Mouse (Mus musculus): ENCODE results near the gene Foxc2. TPM values are rescaled to one million over a fixed set of nuclear protein-coding genes. Genes with fewer than 3 reads are reported as not detected.
"Not testable (repeated sequence)": the region's sequence is repeated elsewhere in the genome, so short reads cannot be mapped to it uniquely, and the experiment has no call there.

Gene Foxc2
- polyA plus RNA-seq, 1 experiment: 1.4 TPM

DNA sequence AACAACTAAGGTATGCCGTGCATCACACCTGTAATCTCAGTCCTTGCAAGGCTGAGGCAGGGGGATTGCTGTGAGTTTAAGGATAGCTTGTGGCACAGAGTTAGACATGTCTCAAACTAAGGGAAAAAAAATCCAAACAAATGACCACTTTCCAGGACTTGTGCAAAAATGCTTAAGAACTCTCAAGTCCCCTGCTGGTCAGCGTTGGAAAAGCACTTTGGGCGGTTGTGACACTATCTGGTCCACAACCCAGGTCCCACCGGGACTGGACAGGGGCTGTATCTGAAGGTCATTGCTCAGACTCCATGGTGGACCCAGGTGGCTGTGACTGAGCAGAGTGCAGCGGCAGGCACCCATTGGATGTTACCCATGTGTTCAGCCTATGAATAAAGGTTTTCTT, 14.6 kb downstream of the Foxc2 start:
- H3K4me3 ChIP-seq (replicated peaks; ENCODE audit: extremely low read depth, low read depth, low read length): no peak overlapping the region
- peaks cover 4% of the 10 kb centered on the region for H3K4me1 ChIP-seq (ENCODE audit: control insufficient read depth, insufficient read depth, low read length)
- TF ChIP-seq CTCF (IDR thresholded peaks at IDR 0.05; ENCODE audit: insufficient read depth, low read length) (peak; percentile 29; the same call in 1 of the 2 replicates), POLR2A (IDR thresholded peaks at IDR 0.05; ENCODE audit: borderline replicate concordance, extremely low read depth, low read depth, low read length) (no peak)
- WGBS: 38% methylated on average over 5 of the region's 5 CpGs
- no peak for DNase-seq

DNA sequence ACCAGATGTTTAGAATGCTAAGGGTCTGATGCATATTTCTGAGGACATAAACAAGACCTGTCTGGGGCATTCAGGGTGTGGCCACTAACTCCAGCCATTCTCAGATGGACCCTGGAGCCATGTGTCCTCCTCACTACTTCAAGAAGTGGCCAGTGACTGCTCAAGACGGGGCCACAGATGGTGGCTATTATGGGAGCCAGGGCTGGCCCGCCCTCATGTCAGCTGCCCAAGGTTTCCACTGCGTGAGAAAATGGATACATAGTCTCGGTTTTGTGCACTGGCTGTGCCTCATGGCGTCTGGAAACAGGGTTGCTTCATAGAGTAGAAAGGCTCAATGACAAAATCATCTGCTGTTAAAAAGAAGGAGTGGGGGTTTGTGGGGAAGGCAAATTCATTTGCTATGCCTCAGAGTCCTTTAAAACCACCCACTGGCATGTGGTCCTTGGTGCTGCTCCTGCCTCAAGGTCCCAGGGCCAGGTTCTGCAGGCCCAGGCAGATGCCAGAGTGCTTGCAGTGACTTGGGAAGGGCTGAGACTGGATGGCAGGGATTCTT, 17.1 kb downstream of the Foxc2 start:
- 81% methylated on average over 5 of the region's 5 CpGs for WGBS
- DNase-seq: no peak
- no peak for TF ChIP-seq POLR2A (IDR thresholded peaks at IDR 0.05; ENCODE audit: borderline replicate concordance, extremely low read depth, low read depth, low read length)
- TF ChIP-seq CTCF (IDR thresholded peaks at IDR 0.05; ENCODE audit: insufficient read depth, low read length): no peak
- Histone ChIP-seq H3K4me1 (ENCODE audit: control insufficient read depth, insufficient read depth, low read length) (peaks cover 2% of the 10 kb centered on the region), H3K4me3 (replicated peaks; ENCODE audit: extremely low read depth, low read depth, low read length) (no peak overlapping the region)

DNA sequence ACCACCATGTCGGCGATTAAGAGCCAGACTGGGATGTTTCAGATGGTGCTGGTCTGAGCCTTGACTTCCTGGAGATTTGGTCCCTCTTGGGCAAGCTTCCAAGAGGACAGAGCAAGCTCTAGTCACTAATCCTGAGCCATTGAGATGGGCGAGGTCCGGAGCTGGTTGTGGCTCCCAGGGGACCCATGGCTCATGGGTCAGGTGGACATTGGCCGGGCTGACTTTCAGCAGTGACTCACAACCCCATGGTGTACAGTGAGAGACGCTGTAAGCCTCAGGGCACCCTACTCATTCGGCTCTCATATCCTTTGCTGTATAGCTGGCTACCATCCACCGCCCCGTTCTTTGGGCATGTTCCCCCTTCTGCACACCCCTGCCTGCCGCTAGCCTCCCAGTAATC, 18.1 kb downstream of the Foxc2 start:
- Histone ChIP-seq H3K4me3 (replicated peaks; ENCODE audit: extremely low read depth, low read depth, low read length) (no peak overlapping the region), H3K4me1 (ENCODE audit: control insufficient read depth, insufficient read depth, low read length) (no peaks in the 10 kb centered on the region)
- whole genome bisulfite sequencing: 85% methylated on average over 10 of the region's 10 CpGs
- TF ChIP-seq CTCF (IDR thresholded peaks at IDR 0.05; ENCODE audit: insufficient read depth, low read length) (no peak), POLR2A (IDR thresholded peaks at IDR 0.05; ENCODE audit: borderline replicate concordance, extremely low read depth, low read depth, low read length) (no peak)
- no peak for DNase-seq

DNA sequence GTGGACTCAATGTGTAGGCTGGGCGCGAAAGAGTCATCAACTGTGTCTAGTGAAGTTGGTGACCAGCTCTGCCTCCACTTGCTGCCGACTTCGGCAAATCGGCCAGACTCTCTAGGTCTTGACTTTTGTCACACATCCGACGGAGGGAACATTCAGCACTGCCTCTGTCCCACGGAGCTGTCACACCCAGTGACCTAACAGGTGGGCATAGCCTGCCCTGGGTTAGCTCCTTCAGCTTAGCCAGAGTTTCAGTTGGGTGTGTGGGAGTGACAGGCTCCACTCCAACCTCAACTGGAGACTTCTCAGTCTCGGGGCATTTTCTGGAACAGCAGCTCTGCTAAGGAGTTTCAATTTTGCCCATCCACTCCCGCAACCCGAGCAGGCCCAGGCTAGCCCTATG, 18.5 kb downstream of the Foxc2 start:
- WGBS: 87% methylated on average over 11 of the region's 11 CpGs
- no peak for TF ChIP-seq CTCF (IDR thresholded peaks at IDR 0.05; ENCODE audit: insufficient read depth, low read length)
- no peak for TF ChIP-seq POLR2A (IDR thresholded peaks at IDR 0.05; ENCODE audit: borderline replicate concordance, extremely low read depth, low read depth, low read length)
- H3K4me1 ChIP-seq (ENCODE audit: control insufficient read depth, insufficient read depth, low read length): no peaks in the 10 kb centered on the region
- DNase-seq: no peak
- H3K4me3 ChIP-seq (replicated peaks; ENCODE audit: extremely low read depth, low read depth, low read length): no peak overlapping the region

DNA sequence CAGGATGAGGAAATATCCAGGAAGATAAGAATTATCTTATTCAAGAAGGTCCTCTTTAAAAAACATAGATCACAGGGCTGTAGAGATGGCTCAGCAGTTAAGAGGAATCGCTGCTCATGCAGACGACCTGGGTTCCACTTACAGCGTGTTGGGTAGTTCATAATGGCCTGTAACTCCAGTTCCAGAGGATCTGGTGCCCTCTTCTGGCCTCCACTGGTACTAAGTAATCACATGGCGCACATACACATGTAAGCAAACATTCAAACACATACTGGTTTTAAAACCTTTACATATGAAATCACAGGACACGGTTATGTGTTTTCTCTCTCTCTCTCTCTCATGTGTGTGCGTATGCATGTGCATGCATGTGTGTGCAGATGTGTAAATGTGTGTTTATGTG, 20.9 kb downstream of the Foxc2 start:
- Histone ChIP-seq H3K4me1 (ENCODE audit: control insufficient read depth, insufficient read depth, low read length) (no peaks in the 10 kb centered on the region), H3K4me3 (replicated peaks; ENCODE audit: extremely low read depth, low read depth, low read length) (no peak overlapping the region)
- 94% methylated on average over 6 of the region's 6 CpGs for WGBS
- no peak for DNase-seq
- TF ChIP-seq CTCF (IDR thresholded peaks at IDR 0.05; ENCODE audit: insufficient read depth, low read length) (no peak), POLR2A (IDR thresholded peaks at IDR 0.05; ENCODE audit: borderline replicate concordance, extremely low read depth, low read depth, low read length) (no peak)

DNA sequence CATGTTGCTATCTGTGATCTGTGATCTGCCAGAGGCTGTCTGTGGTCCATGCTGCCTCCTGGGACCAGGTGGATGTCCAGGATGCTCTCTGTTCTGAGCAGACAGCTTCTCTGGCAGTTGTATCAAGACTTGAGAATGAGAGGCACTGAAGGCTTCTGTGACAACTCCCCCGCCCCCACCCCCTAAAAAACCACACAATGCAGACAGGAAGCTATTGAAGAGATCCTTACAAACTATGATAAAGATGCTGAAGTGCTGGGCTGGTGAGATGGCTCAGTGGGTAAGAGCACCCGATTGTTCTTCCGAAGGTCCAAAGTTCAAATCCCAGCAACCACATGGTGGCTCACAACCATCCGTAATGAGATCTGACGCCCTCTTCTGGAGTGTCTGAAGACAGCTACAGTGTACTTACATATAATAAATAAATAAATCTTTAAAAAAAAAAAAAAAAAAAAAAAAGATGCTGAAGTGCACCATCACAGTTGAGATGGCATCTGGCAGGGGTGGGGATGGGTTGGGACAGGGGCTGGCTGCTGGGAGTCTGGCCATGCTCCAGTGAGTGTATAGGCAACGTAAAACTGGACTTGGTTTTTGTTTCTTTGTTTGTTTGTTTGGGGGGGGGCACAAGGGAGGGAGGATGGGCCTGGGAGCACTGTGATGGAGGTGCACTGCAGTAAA, 29.6 kb downstream of the Foxc2 start:
- H3K4me1 ChIP-seq (ENCODE audit: control insufficient read depth, insufficient read depth, low read length); DNase-seq; H3K4me3 ChIP-seq (replicated peaks; ENCODE audit: extremely low read depth, low read depth, low read length): not testable (repeated sequence)
- 42% methylated on average over 5 of the region's 6 CpGs for WGBS

DNA sequence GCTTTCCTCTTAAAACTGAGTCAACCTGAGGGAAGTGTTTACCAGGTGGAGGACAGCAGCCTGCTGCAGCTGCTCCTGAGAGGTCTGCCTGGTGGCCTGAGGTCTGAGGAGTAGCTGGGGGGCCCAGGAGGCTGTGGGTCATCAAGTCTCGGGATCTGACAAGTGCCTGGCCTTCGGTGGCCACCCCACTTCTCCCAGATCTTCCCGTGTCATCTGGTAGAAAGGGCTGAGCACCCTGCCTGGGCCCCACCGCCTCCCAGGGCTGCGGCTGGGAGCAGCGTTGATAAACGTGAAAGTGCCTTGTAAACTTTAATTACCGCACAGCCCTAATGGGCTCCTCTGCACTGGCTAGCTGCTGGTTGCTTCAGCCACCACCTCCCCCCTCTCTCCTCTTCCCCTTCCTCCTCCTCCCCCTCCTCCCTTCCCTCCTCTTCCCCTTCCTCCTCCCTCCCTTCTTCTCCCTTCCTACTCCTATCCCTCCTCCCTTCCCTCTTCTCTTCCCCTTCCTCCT, 32.7 kb downstream of the Foxc2 start:
- TF ChIP-seq CTCF (IDR thresholded peaks at IDR 0.05; ENCODE audit: insufficient read depth, low read length) (no peak), POLR2A (IDR thresholded peaks at IDR 0.05; ENCODE audit: borderline replicate concordance, extremely low read depth, low read depth, low read length) (no peak)
- DNase-seq: no peak
- Histone ChIP-seq H3K4me3 (replicated peaks; ENCODE audit: extremely low read depth, low read depth, low read length) (no peak overlapping the region), H3K4me1 (ENCODE audit: control insufficient read depth, insufficient read depth, low read length) (no peaks in the 10 kb centered on the region)
- 27% methylated on average over 8 of the region's 8 CpGs for WGBS

DNA sequence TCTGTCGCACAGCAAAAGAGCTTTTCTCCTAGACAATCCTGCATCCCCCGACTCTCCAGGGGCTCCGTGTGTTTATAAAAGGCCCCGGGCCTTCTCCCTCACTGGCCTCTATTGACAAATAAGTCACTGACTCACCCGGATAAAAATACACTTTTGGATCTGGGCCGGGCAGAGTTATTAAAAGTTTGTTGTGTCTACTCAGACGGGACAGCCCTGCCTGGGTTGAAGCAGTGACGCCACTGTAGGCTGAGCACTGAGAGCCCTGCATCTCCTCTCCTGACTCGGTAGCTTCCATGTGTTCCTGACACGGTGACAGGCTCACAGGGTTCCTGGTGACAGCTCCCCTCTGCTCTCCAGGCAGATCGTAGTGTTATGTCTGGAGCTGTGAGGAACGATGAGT, 36.4 kb downstream of the Foxc2 start:
- H3K4me1 ChIP-seq (ENCODE audit: control insufficient read depth, insufficient read depth, low read length): no peaks in the 10 kb centered on the region
- DNase-seq: no peak
- WGBS: 39% methylated on average over 12 of the region's 12 CpGs
- no peak overlapping the region for H3K4me3 ChIP-seq (replicated peaks; ENCODE audit: extremely low read depth, low read depth, low read length)
- TF ChIP-seq CTCF (IDR thresholded peaks at IDR 0.05; ENCODE audit: insufficient read depth, low read length): no peak

DNA sequence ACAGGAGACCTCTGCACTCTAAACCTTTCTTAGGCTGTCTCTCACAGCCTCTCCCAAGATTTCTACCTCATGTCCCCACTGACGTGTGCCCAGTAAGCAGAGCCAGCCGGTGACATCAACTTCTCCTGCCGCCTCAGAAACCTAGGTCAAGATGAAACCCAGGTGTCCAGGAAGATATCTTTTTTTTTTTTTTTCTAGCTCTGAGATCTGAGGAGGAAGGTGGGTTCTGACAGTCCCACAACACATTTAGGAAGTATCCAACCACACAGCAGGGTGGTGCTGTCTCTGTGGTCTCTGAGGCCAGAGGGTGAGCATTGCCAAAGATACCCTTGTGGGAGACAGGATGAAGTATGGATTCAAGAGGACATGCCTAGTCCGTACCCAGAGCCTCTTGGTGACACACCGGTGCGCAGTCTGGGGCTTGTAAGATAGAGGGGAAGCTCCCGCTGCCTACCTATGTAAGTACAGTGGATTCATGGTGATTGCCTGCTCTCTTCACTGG, 41.1 kb downstream of the Foxc2 start:
- TF ChIP-seq POLR2A (IDR thresholded peaks at IDR 0.05; ENCODE audit: borderline replicate concordance, extremely low read depth, low read depth, low read length): no peak
- no peak for TF ChIP-seq CTCF (IDR thresholded peaks at IDR 0.05; ENCODE audit: insufficient read depth, low read length)
- Histone ChIP-seq H3K4me1 (ENCODE audit: control insufficient read depth, insufficient read depth, low read length) (no peaks in the 10 kb centered on the region), H3K4me3 (replicated peaks; ENCODE audit: extremely low read depth, low read depth, low read length) (no peak overlapping the region)
- DNase-seq: no peak
- WGBS: 78% methylated on average over 7 of the region's 7 CpGs

DNA sequence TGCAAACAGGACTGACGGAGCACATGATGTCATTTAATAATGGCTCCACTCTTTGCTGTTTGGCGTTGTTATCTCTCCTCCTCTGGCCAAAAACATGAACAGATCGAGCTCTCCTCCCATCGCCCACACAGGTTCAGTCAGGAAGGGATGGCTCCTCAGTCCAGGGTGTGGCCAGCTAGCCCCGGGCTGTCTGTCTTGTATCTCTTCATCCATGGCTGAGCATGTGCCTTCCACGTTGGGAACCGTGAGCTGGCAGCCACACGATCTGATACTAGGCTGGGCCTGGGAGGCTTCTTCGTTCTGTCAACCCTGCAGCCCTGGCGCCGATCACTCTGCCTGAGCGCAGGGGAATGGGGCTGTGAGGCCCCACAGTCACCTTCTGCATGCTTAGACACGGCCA, 42.8 kb downstream of the Foxc2 start:
- WGBS: 66% methylated on average over 13 of the region's 13 CpGs
- no peak for DNase-seq
- TF ChIP-seq POLR2A (IDR thresholded peaks at IDR 0.05; ENCODE audit: borderline replicate concordance, extremely low read depth, low read depth, low read length): no peak
- no peak for TF ChIP-seq CTCF (IDR thresholded peaks at IDR 0.05; ENCODE audit: insufficient read depth, low read length)
- Histone ChIP-seq H3K4me1 (ENCODE audit: control insufficient read depth, insufficient read depth, low read length) (no peaks in the 10 kb centered on the region), H3K4me3 (replicated peaks; ENCODE audit: extremely low read depth, low read depth, low read length) (no peak overlapping the region)

All from lung, adult 2 months (tissue).